Mouse (Mus musculus) testis, adult 2 months (tissue): ENCODE results near the gene Spink4. TPM values are rescaled to one million over a fixed set of nuclear protein-coding genes. Genes with fewer than 3 reads are reported as not detected.

Source experiments
- H3K27ac ChIP-seq: fragments of 200-500 bp; 2 replicates; pipeline ENCODE4 v1.5.1; 2012; ENCODE audit warnings: low read depth, low read length; ENCODE audit not compliant: control insufficient read depth, insufficient read depth
- H3K27me3 ChIP-seq: fragments of 200-500 bp; 2 replicates; pipeline ENCODE4 v1.6.1; 2012; ENCODE audit warnings: mild to moderate bottlenecking, low read length, moderate library complexity; ENCODE audit not compliant: control insufficient read depth, insufficient read depth
- H3K36me3 ChIP-seq: fragments of 200-500 bp; 2 replicates; pipeline ENCODE4 v1.6.1; 2012; ENCODE audit warnings: mild to moderate bottlenecking, low read length; ENCODE audit not compliant: control insufficient read depth, insufficient read depth
- H3K4me1 ChIP-seq: fragments of 200-500 bp; 2 replicates; pipeline ENCODE4 v1.6.1; 2012; ENCODE audit warnings: low read length; ENCODE audit not compliant: control insufficient read depth, insufficient read depth
- H3K4me3 ChIP-seq: fragments of 200-500 bp; 2 replicates; pipeline ENCODE4 v1.5.1; 2012; ENCODE audit warnings: low read depth, mild to moderate bottlenecking, low read length, moderate library complexity, mixed read lengths; ENCODE audit not compliant: control insufficient read depth
- CTCF ChIP-seq: fragments of 200-500 bp; IDR thresholded peaks from 2 replicates; pipeline ENCODE4 v1.5.1; 2012; ENCODE audit warnings: low read depth, mild to moderate bottlenecking, inconsistent platforms, low read length, moderate library complexity; ENCODE audit not compliant: control insufficient read depth, insufficient read depth, insufficient replicate concordance
- POLR2A ChIP-seq: fragments of 200-500 bp; IDR thresholded peaks from 2 replicates; pipeline ENCODE4 v1.6.1; 2012; ENCODE audit warnings: low read depth, mild to moderate bottlenecking, inconsistent platforms, low read length, moderate library complexity; ENCODE audit not compliant: control insufficient read depth
- polyA plus RNA-seq: library from polyadenylated mRNA; depleted of rRNA; stranded (reverse); fragments of >200 nt; gene quantifications from 2 replicates; pipeline ENCODE4 v1.2.3, GENCODE M21; 2012

Gene Spink4
- polyA plus RNA-seq, 1 experiment = 11.1 TPM

DNA sequence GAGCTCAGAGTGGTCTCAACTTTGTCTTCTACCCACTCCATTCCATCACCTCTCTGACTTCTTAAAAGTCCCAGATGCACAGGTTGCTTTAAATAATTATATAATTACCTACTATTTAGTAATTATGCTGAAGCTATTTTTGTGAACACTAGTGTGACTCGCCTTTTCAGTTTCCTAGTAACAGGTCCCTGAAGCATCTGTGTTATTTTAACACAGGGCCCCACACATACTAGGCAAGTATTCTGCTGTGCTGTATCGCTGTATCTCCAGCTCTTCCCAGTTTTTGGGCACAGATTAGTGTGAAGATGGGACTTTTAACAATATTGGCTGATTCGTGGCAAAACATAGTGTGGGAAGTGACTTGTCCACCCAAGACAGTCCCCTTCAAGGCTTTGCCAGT, 43.7 kb downstream of the Spink4 start:
- TF ChIP-seq CTCF = no peak
- peaks cover 1% of the 10 kb centered on the region; the same call in 1 of the 2 replicates for H3K36me3 ChIP-seq
- no peak overlapping the region for H3K27ac ChIP-seq
- H3K4me1 ChIP-seq = no peaks in the 10 kb centered on the region
- no peaks in the 10 kb centered on the region for H3K27me3 ChIP-seq
- H3K4me3 ChIP-seq = no peak overlapping the region

GRCm38 (mm10) chr4:40969161-40969560, 49.3 kb downstream of the Spink4 start:
- Histone ChIP-seq H3K36me3 (no peaks in the 10 kb centered on the region), H3K4me1 (peaks cover 7% of the 10 kb centered on the region), H3K27ac (no peak overlapping the region), H3K27me3 (no peaks in the 10 kb centered on the region), H3K4me3 (peak overlapping the region; percentile 1; the same call in 1 of the 2 replicates)
- TF ChIP-seq CTCF (no peak), POLR2A (no peak)

- Histone ChIP-seq H3K36me3 (no peaks in the 10 kb centered on the region), H3K27ac (peak overlapping the region; percentile 96), H3K4me3 (peak overlapping the region; percentile 99), H3K4me1 (peaks cover 7% of the 10 kb centered on the region), H3K27me3 (no peaks in the 10 kb centered on the region)
- TF ChIP-seq POLR2A (no peak), CTCF (no peak)
Measured at GRCm38 (mm10) chr4:40969781-40970591, 50.1 kb downstream of the Spink4 start.

- H3K27ac ChIP-seq = peak overlapping the region; percentile 96
- H3K36me3 ChIP-seq = no peaks in the 10 kb centered on the region
- H3K4me1 ChIP-seq = peaks cover 7% of the 10 kb centered on the region
- H3K4me3 ChIP-seq = peak overlapping the region; percentile 99
- no peaks in the 10 kb centered on the region for H3K27me3 ChIP-seq
- no peak for TF ChIP-seq POLR2A
Measured at GRCm38 (mm10) chr4:40970592-40970841, 50.7 kb downstream of the Spink4 start.

DNA sequence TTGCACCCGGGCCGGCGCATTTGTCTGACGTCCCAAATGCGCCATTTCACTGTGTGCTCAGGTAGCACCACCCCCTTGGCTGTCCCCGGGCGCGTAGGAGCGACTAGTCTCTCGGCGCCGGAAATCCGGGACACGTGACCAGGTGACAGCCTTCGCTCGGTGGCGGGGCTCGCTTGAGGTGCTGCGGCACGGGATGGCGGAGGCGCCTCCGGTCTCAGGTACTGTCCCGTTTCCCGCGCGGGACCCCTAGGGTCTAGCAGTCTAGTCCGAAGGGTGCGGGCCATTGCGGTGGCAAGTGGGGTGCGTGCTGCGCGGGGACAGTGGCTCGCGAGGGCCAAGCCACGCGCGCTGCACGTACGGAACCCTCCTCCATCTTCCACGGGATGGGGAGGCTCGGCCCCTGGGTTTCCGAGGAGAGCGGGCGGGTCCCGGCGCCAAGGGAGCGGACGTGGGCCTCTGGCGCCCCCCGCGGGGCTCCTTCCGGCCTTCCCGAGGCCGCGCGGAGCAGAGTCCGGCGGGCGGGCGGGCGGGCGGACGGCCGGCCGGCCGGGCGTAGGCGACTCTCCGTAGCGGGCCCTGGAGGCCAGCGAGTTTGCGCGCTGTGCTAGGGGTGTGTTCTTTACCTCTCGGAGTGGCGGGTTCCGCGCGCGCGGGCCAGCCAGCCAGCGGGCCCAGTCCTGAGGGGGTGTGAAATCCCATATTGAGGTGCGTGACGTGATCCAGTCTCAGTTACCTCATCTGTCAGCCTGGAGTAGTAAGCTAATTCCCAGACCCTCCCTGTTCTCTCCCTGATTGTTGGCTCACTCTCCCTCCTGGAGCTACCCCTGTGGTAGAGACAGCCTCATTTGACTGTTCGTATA, 51.2 kb downstream of the Spink4 start, which contains the start of gene Nfx1:
Gene Nfx1 (plus strand): TSS at position 65 of the 860 bp plus-strand sequence.
- H3K27me3 ChIP-seq = no peaks in the 10 kb centered on the region
- TF ChIP-seq CTCF = no peak
- peak; percentile 92 for TF ChIP-seq POLR2A
- H3K4me1 ChIP-seq = peaks cover 7% of the 10 kb centered on the region
- H3K4me3 ChIP-seq = peak within 1 kb of the TSS; percentile 99
- H3K36me3 ChIP-seq = no peaks in the 10 kb centered on the region
- H3K27ac ChIP-seq = peak within 1 kb of the TSS; percentile 96

DNA sequence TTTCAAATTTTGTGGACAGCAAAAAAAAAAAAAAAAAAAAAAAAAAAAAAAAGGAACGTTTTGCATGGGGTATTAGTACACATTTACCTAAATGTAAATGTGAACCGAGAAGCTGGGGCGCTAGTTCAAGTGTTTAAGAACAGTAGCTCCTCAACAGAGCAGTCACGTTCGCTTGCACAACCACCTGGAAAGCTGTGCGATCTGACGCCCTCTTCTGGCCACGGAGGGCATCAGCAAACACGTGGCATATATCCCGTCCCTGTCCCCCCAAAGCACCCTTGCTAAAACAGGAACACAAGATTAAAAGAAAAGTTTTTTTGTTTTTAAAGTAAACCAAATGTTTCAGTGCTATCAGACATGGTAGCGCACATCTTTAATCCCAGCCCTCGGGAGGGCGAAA, 51.9 kb downstream of the Spink4 start:
- H3K27me3 ChIP-seq = no peaks in the 10 kb centered on the region
- TF ChIP-seq CTCF = peak; percentile 81; the same call in 1 of the 2 replicates
- TF ChIP-seq POLR2A = no peak
- H3K4me1 ChIP-seq = peaks cover 7% of the 10 kb centered on the region
- no peaks in the 10 kb centered on the region for H3K36me3 ChIP-seq
- H3K27ac ChIP-seq = peak overlapping the region; percentile 96
- peak overlapping the region; percentile 99 for H3K4me3 ChIP-seq

GRCm38 (mm10) chr4:40974011-40974410, 54.2 kb downstream of the Spink4 start:
- Histone ChIP-seq H3K4me1 (peaks cover 7% of the 10 kb centered on the region), H3K27ac (peak overlapping the region; percentile 61), H3K27me3 (no peaks in the 10 kb centered on the region), H3K36me3 (no peaks in the 10 kb centered on the region), H3K4me3 (no peak overlapping the region)
- no peak for TF ChIP-seq POLR2A
- TF ChIP-seq CTCF = no peak

- no peaks in the 10 kb centered on the region for H3K27me3 ChIP-seq
- peak overlapping the region; percentile 49 for H3K27ac ChIP-seq
- TF ChIP-seq POLR2A (no peak), CTCF (no peak)
- no peak overlapping the region for H3K4me3 ChIP-seq
- H3K36me3 ChIP-seq = no peaks in the 10 kb centered on the region
- H3K4me1 ChIP-seq = peaks cover 7% of the 10 kb centered on the region
Measured at GRCm38 (mm10) chr4:40975678-40976077, 55.8 kb downstream of the Spink4 start.
